19 mouse cellular contexts compared by ENCODE assay signal in genomic region chr12:30008741-30009140, GRCm38 (mm10).
"Had no signal": no experiment of that assay in that cellular context is flagged by ENCODE, and none has a peak within 500 bp of the region (broad histone marks: within the 10 kb centered on the region; RNA-seq: fewer than 3 reads in every experiment).

No protein-coding gene starts in this region.

- H3K27ac ChIP-seq: lung, embryonic 15.5 days; macrophage; midbrain, embryonic 13.5 days; midbrain, embryonic 15.5 days; neural tube, embryonic 13.5 days; stomach, embryonic 15.5 days; stomach, postnatal 0 days had no signal

- H3K4me1 ChIP-seq: lung, embryonic 15.5 days; megakaryocyte, embryonic 14.5 days; midbrain, embryonic 15.5 days; stomach, embryonic 15.5 days had no signal

- DNase-seq: liver, postnatal 0 days; lung, adult 2 months; lung, postnatal 14 days; lung, postnatal 36 days; right cerebral cortex, postnatal 14 days; thymus, adult 2 months; thymus, postnatal 25 days; thymus, postnatal 4 days had no signal

- ATAC-seq: liver, postnatal 0 days; lung, postnatal 0 days; midbrain, embryonic 13.5 days; midbrain, embryonic 15.5 days had no signal

- H3K4me3 ChIP-seq: lung, embryonic 15.5 days; megakaryocyte, embryonic 14.5 days; midbrain, embryonic 13.5 days; midbrain, embryonic 15.5 days; myocyte; neural tube, embryonic 13.5 days; neural tube, embryonic 15.5 days; stomach, embryonic 15.5 days had no signal
